9 mouse cellular contexts compared by ENCODE assay signal in the genomic region with DNA sequence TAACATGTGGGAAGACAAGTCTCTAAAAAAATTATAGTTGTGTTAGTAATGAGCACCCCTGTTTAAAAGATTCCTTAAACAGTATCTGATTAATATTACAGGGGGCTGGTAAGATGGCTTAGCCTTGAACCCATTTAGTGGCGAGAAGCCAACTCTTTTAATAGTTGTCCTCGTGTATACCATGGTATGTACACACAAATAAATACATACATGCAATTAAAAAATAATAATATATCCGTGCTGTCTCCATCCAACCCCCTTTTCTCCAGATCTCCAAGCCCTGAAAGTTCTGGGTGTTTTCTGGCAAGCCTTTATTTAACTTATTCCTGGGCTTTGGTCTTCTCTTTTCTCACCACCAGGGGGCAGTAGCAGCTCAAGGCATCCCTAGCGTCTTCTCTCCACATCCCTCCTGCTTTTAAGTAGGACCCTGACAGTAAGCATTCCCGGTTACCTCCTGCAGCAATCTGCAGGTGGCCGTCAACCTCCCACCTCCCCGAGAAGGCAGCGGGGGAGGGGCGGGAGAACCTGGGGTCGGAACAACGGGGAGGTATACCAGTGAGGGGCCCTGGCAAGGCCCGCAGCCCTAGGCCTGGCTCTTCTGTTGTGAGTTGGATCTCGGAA. TPM values are rescaled to one million over a fixed set of nuclear protein-coding genes. Genes with fewer than 3 reads are reported as not detected.
DNase-seq lines count a peak whose midpoint lies in the region; ATAC-seq and TF ChIP-seq lines count a peak whose summit lies in the region.
"Had no signal": no experiment of that assay in that cellular context is flagged by ENCODE, and none has a peak within 500 bp of the region (broad histone marks: within the 10 kb centered on the region; RNA-seq: fewer than 3 reads in every experiment).

No protein-coding gene starts in this region.

- H3K4me3 ChIP-seq in E14TG2a.4 (replicated peaks; ENCODE audit: low read length), result peak overlapping the region; percentile 56
- H3K4me3 ChIP-seq in bone marrow, adult 2 months (replicated peaks; ENCODE audit: control insufficient read depth, low read depth, low read length), result no peak overlapping the region
- no peak overlapping the region for H3K4me3 ChIP-seq in heart, embryonic 15.5 days
- H3K4me3 ChIP-seq in liver, embryonic 13.5 days (replicated peaks), result no peak overlapping the region
- no peak overlapping the region; the same call in 1 of the 2 replicates for H3K4me3 ChIP-seq in neural tube, embryonic 13.5 days
- H3K4me3 ChIP-seq in testis, adult 2 months (ENCODE audit: control insufficient read depth, low read depth, low read length), result no peak overlapping the region

- peak; percentile 61 for ATAC-seq in erythroblast, adult 5-6 weeks (replicated peaks; ENCODE audit: low FRiP score, poor library complexity, severe bottlenecking)
- ATAC-seq in heart, embryonic 15.5 days (replicated peaks; ENCODE audit: insufficient number of reproducible peaks, insufficient read depth, low FRiP score, low read depth), result 0 out of 2 replicates have a peak, but pooled peaks have one; percentile 28
- no peak for ATAC-seq in liver, embryonic 13.5 days (ENCODE audit: low read depth)
- ATAC-seq in neural tube, embryonic 13.5 days (ENCODE audit: low read depth), result 0 out of 2 replicates have a peak, but pooled peaks have one; percentile 30

- peak; percentile 80 for TF ChIP-seq CTCF in E14TG2a.4 (conservative IDR thresholded peaks at IDR 0.05; ENCODE audit: low read length)
- peak; percentile 75 for TF ChIP-seq CTCF in bone marrow, adult 2 months (IDR thresholded peaks at IDR 0.05; ENCODE audit: control insufficient read depth, insufficient read depth, low read length)
- peak; percentile 66; the same call in 1 of the 2 replicates for TF ChIP-seq CTCF in testis, adult 2 months (IDR thresholded peaks at IDR 0.05; ENCODE audit: control insufficient read depth, insufficient read depth, insufficient replicate concordance, low read depth, low read length)

- peaks cover 29% of the 10 kb centered on the region for H3K27me3 ChIP-seq in E14TG2a.4 (ENCODE audit: insufficient read depth, low read length)
- H3K27me3 ChIP-seq in heart, embryonic 15.5 days, result peaks cover 9% of the 10 kb centered on the region
- peaks cover 7% of the 10 kb centered on the region; the same call in 1 of the 2 replicates for H3K27me3 ChIP-seq in liver, embryonic 13.5 days
- no peaks in the 10 kb centered on the region for H3K27me3 ChIP-seq in neural tube, embryonic 13.5 days
- H3K27me3 ChIP-seq in testis, adult 2 months (ENCODE audit: control insufficient read depth, insufficient read depth, low read length), result no peaks in the 10 kb centered on the region

- peaks cover 78% of the 10 kb centered on the region for H3K4me1 ChIP-seq in E14TG2a.4 (replicated peaks; ENCODE audit: low read depth, low read length)
- no peaks in the 10 kb centered on the region; the same call in 1 of the 2 replicates for H3K4me1 ChIP-seq in bone marrow, adult 2 months (ENCODE audit: control insufficient read depth, insufficient read depth, low read length)
- H3K4me1 ChIP-seq in heart, embryonic 15.5 days (replicated peaks), result peaks cover 8% of the 10 kb centered on the region
- peaks cover 15% of the 10 kb centered on the region for H3K4me1 ChIP-seq in liver, embryonic 13.5 days (replicated peaks)
- peaks cover 9% of the 10 kb centered on the region; the same call in 1 of the 2 replicates for H3K4me1 ChIP-seq in neural tube, embryonic 13.5 days (replicated peaks)
- H3K4me1 ChIP-seq in testis, adult 2 months (ENCODE audit: control insufficient read depth, insufficient read depth, low read length), result peaks cover 10% of the 10 kb centered on the region

- peak; percentile 61 to 84 for DNase-seq in kidney, postnatal 25 days
- DNase-seq in liver, embryonic 13.5 days, result peak; percentile 59

- no peaks in the 10 kb centered on the region for H3K9me3 ChIP-seq in E14TG2a.4 (ENCODE audit: low read length)
- H3K9me3 ChIP-seq in heart, embryonic 15.5 days (replicated peaks), result no peaks in the 10 kb centered on the region
- H3K9me3 ChIP-seq in liver, embryonic 13.5 days (replicated peaks), result no peaks in the 10 kb centered on the region
- no peaks in the 10 kb centered on the region for H3K9me3 ChIP-seq in neural tube, embryonic 13.5 days
- H3K9me3 ChIP-seq: liver, embryonic 15.5 days had no signal

- no peaks in the 10 kb centered on the region for H3K36me3 ChIP-seq in E14TG2a.4 (ENCODE audit: insufficient read depth, low read length)
- no peaks in the 10 kb centered on the region for H3K36me3 ChIP-seq in heart, embryonic 15.5 days
- no peaks in the 10 kb centered on the region for H3K36me3 ChIP-seq in liver, embryonic 13.5 days
- no peaks in the 10 kb centered on the region for H3K36me3 ChIP-seq in neural tube, embryonic 13.5 days
- no peaks in the 10 kb centered on the region for H3K36me3 ChIP-seq in testis, adult 2 months (ENCODE audit: control insufficient read depth, insufficient read depth, low read length)
- H3K36me3 ChIP-seq: liver, embryonic 15.5 days had no signal

- 30% methylated on average over 13 of the region's 13 CpGs for WGBS in bone marrow, adult 2 months
- WGBS in heart, embryonic 15.5 days, result 18% methylated on average over 13 of the region's 13 CpGs
- WGBS in liver, embryonic 13.5 days (ENCODE audit: insufficient replicate concordance), result 23% methylated on average over 13 of the region's 13 CpGs
- 15% methylated on average over 13 of the region's 13 CpGs for WGBS in neural tube, embryonic 13.5 days

- no peak overlapping the region for H3K9ac ChIP-seq in heart, embryonic 15.5 days
- no peak overlapping the region for H3K9ac ChIP-seq in liver, embryonic 13.5 days
- H3K9ac ChIP-seq in neural tube, embryonic 13.5 days, result peak overlapping the region; percentile 56; the same call in 1 of the 2 replicates

- peak overlapping the region; percentile 47 for H3K4me2 ChIP-seq in heart, embryonic 15.5 days
- no peak overlapping the region for H3K4me2 ChIP-seq in liver, embryonic 13.5 days
- peak overlapping the region; percentile 47 for H3K4me2 ChIP-seq in neural tube, embryonic 13.5 days

- no peak overlapping the region for H3K27ac ChIP-seq in bone marrow, adult 2 months (ENCODE audit: control insufficient read depth, insufficient read depth, low read depth, low read length, poor library complexity)
- no peak overlapping the region for H3K27ac ChIP-seq in heart, embryonic 15.5 days
- H3K27ac ChIP-seq in liver, embryonic 13.5 days, result no peak overlapping the region
- no peak overlapping the region for H3K27ac ChIP-seq in neural tube, embryonic 13.5 days (replicated peaks)
- H3K27ac ChIP-seq in testis, adult 2 months (ENCODE audit: control insufficient read depth, insufficient read depth, low read depth, low read length), result no peak overlapping the region
- H3K27ac ChIP-seq: liver, embryonic 15.5 days had no signal

- no peak for TF ChIP-seq POLR2A in bone marrow, adult 2 months (IDR thresholded peaks at IDR 0.05; ENCODE audit: borderline replicate concordance, control insufficient read depth, low read depth, low read length)
- TF ChIP-seq POLR2A in testis, adult 2 months (IDR thresholded peaks at IDR 0.05; ENCODE audit: control insufficient read depth, low read depth, low read length), result no peak

RNA-seq across cellular contexts. Expression of a gene that starts 13.7 kb away (rescaled TPM):
- polyA plus RNA-seq in bone marrow, adult 2 months (2011; ENCODE audit: insufficient read depth, insufficient read length, low replicate concordance, missing spikeins), result 10.9 and 18.5 TPM in 2 replicates
- total RNA-seq in erythroblast, adult 5-6 weeks (2015; ENCODE audit: low replicate concordance), result 33.9 and 40.3 TPM in 2 replicates
- total RNA-seq in erythroblast, adult 5-6 weeks (2017; ENCODE audit: low replicate concordance), result 64.3 and 130 TPM in 2 replicates
- polyA plus RNA-seq in heart, embryonic 15.5 days (2015; fragmentation: Nextera tagmentation; extraction: Ambion mirVana), result 4.1 and 5.2 TPM in 2 replicates
- 2.7 and 3.2 TPM in 2 replicates for polyA plus RNA-seq in liver, embryonic 13.5 days (2015; fragmentation: Nextera tagmentation; extraction: Ambion mirVana)
- 5.1 and 8.9 TPM in 2 replicates for polyA plus RNA-seq in neural tube, embryonic 13.5 days (2015; fragmentation: Nextera tagmentation; extraction: Ambion mirVana)
- polyA plus RNA-seq in testis, adult 2 months (2012; rRNA removed), result 4.2 and 4.6 TPM in 2 replicates

RNA-seq across cellular contexts. Expression of a gene that starts 13.9 kb away (rescaled TPM):
- polyA plus RNA-seq in bone marrow, adult 2 months (2011; ENCODE audit: insufficient read depth, insufficient read length, low replicate concordance, missing spikeins), result 1.4 TPM in 1 of 2 replicates, not detected in the other
- not detected in 2 replicates for total RNA-seq in erythroblast, adult 5-6 weeks (2015; ENCODE audit: low replicate concordance)
- not detected in 2 replicates for total RNA-seq in erythroblast, adult 5-6 weeks (2017; ENCODE audit: low replicate concordance)
- 0.34 and 0.43 TPM in 2 replicates for polyA plus RNA-seq in heart, embryonic 15.5 days (2015; fragmentation: Nextera tagmentation; extraction: Ambion mirVana)
- polyA plus RNA-seq in liver, embryonic 13.5 days (2015; fragmentation: Nextera tagmentation; extraction: Ambion mirVana), result not detected in 2 replicates
- 0.31 and 0.62 TPM in 2 replicates for polyA plus RNA-seq in neural tube, embryonic 13.5 days (2015; fragmentation: Nextera tagmentation; extraction: Ambion mirVana)
- polyA plus RNA-seq in testis, adult 2 months (2012; rRNA removed), result 119 and 126 TPM in 2 replicates
- polyA plus RNA-seq: liver, embryonic 15.5 days had no signal

Comparison
In these comparisons a context has a peak if more than half of its experiments do, and no peak if none do; other contexts are left out.
1. RNA of a gene that starts 13.9 kb away (polyA plus RNA-seq): 119 to 126 TPM in testis, adult 2 months; 1.4 TPM in bone marrow, adult 2 months, 0.34 to 0.43 TPM in heart, embryonic 15.5 days, 0.31 to 0.62 TPM in neural tube, embryonic 13.5 days and not detected in liver, embryonic 13.5 days; every median in the first group is over 10 times any median in the second.
2. Peak in every context shown above with its lines, with median percentiles within 50 percentile points of each other: CTCF ChIP-seq.